Mouse (Mus musculus) thymus, postnatal 25 days (tissue): ENCODE results near the gene Dmrt1.

Experiments
- DNase-seq: peaks from one replicate; pipeline ENCODE4 v3.0.0; 2022

Dmrt1 gene

DNA sequence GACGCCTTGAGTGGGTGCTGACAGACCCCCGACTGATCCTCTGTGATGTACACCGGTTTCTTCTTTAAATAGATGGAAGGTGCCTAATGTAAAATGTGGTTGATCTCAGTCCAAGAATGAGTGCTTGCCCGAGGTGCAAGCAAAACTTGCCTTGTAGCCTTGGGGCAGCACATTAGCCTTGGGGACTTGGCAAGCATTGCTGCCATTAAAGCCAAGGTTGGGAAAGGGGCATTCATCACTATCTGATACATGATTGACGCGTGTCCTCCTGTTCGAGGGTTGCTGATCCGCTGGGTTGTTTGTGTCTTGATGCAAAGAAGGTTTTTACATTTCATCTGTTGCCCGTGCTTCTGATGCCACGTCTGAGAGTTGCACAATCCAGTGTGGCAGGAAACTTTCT is 69.0 kb downstream of the Dmrt1 start:
- DNase-seq, result no peak

GRCm38 (mm10) chr19:25574981-25575814 is 69.8 kb downstream of the Dmrt1 start:
- no peak for DNase-seq

DNA sequence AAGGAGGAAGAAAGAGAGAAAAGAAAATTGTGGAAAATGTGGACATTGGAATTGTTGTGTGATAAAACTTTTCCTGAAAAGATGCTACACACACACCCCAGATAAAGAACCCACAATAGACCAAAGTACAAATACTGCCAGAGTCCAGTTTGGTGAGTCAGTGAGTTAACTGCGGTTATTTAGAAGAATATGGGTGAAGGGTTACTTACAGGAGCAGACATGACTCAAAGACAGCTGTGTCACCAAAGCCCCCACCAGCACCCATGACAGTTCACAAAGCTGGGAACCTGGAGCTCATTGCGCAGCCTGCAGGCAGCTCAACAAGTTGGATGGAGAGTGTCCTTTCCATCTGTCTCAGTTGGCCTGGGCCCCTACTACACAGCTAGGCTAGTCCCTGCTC is 72.9 kb downstream of the Dmrt1 start:
- DNase-seq, result no peak

DNA sequence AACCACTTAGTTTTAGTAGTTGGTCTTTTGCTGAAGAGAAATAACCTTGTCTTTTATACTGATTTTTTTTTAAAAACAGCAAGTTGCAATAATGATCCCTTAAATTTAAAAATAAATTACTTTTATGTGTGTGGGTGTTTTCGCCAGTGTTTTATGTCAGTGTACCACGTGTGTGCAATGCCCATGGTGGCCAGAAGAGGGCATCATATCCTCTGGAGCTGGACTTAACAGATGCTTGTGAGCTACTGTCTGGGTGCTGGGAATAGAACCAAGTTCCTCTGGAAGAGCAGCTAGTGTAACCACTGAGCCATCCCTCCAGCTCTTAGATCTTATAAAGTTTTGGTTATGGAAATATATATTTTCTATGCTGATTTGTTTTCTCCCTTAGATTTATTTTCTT is 74.0 kb downstream of the Dmrt1 start:
- DNase-seq, result no peak

- DNase-seq, result no peak
These were observed 92.4 kb downstream of the Dmrt1 start for GRCm38 (mm10) chr19:25597717-25598232.

- DNase-seq, result no peak
These were observed 93.2 kb downstream of the Dmrt1 start for GRCm38 (mm10) chr19:25598626-25599025.

GRCm38 (mm10) chr19:25601966-25602365 is 96.5 kb downstream of the Dmrt1 start:
- no peak for DNase-seq

- DNase-seq, result no peak
These were observed 102.2 kb downstream of the Dmrt1 start for GRCm38 (mm10) chr19:25607461-25608205.

- DNase-seq, result no peak
These were observed 102.8 kb downstream of the Dmrt1 start for GRCm38 (mm10) chr19:25608206-25608580.

GRCm38 (mm10) chr19:25608961-25609850 is 103.8 kb downstream of the Dmrt1 start:
- no peak for DNase-seq

GRCm38 (mm10) chr19:25610015-25610410 is 104.6 kb downstream of the Dmrt1 start, which contains the start of gene Dmrt3:
Dmrt3 (plus strand) TSS chr19:25610301.
- DNase-seq, result no peak

- no peak for DNase-seq
These were observed 105.1 kb downstream of the Dmrt1 start for GRCm38 (mm10) chr19:25610411-25611111.

DNA sequence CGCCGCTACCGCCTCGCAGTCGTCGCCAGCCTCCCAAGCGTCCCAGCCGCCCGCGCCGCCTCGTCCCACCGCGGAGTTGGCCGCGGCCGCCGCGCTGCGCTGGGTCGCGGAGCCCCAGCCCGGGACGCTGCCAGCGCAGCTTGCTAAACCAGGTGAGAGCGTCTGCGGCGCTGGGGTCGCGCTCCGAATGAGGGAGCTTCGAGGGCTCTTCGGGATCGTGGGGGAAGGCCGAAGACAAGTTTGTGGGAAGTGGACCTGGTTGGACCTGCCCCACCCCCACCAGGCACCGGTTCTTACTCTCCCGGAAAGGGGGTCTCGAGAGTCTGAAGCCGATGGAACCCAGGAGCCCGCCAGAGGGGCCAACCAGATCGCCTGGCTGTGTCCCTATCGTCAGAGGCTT is 105.7 kb downstream of the Dmrt1 start:
- DNase-seq, result no peak

DNA sequence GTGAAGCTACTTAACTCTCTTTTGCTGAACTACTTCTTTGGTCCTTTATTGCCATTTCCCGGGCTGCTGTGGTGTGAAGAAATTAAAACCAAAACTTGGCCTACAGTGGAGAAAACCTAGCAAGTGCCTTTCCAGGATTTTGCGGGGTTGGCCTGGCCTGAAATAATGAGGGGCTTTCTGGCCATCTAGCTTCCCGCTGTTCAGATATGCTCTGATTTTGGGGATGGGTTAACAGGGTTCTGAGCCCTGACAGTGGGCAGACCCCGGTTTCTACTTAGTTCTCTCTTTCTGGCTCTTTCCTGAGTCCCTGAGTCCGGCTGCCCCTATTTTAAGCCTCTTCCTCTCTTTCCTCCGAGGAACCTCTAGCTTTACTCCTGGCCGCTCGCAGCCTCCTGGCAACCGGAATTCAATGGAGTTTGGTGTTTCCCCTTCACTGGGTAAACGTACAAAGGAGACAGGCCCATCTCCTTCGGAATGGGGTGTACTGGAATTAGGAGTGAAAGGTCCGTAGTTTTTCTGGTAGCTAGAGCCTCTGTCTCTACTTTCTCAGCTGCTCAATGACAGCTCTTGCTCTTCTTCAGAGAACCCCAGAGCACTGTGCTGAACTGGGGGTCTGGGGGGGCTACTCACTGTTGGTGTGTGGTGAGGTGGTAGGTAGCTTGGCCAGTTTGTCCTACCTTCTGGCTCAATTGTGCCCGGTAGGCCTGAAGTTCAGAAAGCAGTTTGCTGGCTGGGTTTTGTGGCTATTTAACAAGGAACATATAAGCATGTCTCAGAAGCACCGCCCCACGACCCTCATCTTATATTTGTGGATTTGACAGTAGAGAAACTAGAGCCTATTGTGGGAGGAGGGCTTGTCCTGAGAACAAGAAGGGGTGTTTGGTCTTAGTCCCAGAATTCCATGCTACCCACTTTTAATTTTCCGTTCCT is 106.7 kb downstream of the Dmrt1 start:
- DNase-seq, result no peak

- no peak for DNase-seq
These were observed 107.4 kb downstream of the Dmrt1 start for GRCm38 (mm10) chr19:25612806-25613295.

DNA sequence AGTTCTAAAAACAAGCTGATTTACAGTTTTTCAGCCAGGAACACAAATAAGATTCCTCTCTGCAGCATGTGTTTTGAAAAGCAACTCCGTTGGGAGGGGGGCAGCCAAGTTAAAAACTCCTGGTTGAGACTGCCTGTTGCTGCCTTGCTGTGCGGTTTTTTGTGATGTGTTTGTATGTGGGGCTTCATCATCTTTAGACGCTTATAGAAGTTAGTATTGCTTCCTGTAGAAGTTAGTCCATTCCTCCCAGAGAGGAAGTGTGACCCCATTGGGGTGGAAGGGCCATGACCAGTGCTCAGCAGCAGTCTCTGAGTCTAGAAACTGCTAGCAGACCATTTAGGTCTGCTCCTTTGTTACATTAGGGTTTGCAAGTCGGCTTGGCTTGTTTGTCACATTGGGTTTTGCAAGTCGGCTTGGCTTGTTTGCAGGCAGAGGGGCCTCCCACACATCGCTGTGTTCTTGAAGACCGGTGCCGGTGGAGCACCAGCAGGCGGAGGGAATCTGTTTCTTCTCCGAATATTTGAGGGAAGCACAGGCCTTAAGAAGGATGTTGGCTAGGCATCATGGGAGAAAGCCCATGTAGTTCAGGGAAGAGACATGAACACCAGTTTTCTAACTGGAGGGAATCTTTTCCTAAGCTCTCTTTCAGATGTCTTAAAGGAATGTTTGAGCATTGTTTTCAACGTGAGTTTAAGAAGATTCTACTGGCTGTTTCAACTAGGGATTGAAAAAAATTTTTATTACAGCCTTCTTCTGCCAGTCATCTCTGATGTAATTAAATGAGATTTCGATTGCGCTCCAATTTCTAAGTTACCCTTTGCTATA is 108.3 kb downstream of the Dmrt1 start:
- DNase-seq, result no peak

GRCm38 (mm10) chr19:25615889-25616288 is 110.5 kb downstream of the Dmrt1 start:
- no peak for DNase-seq

GRCm38 (mm10) chr19:25622291-25623251 is 117.2 kb downstream of the Dmrt1 start:
- peak; percentile 45 for DNase-seq

DNA sequence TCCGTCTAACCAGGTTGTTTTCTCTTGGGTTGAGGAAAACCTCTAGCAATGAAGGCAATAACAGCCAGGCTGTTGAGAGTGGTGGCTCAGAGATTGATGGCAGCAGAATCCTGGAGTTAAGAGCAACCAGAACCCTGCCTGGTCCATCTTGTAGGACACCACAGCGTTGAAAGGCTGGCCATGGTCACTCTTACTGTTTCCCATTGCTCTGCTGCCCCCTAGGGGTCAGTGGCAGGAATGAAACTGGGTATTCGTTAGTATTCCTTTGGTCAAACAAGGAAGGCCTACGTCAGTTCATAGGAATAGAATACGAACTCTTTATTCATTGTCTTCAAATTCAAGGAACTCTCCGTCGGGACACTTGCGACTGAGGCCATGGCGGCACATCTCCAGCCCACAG is 123.1 kb downstream of the Dmrt1 start:
- peak; percentile 25 for DNase-seq
